Mouse (Mus musculus): ENCODE results near the gene Il3ra. TPM values are rescaled to one million over a fixed set of nuclear protein-coding genes. Genes with fewer than 3 reads are reported as not detected.

The Il3ra gene
- total and polyA plus RNA-seq, 3 experiments: 2.6 to 18.4 (median 3.7) TPM

DNA sequence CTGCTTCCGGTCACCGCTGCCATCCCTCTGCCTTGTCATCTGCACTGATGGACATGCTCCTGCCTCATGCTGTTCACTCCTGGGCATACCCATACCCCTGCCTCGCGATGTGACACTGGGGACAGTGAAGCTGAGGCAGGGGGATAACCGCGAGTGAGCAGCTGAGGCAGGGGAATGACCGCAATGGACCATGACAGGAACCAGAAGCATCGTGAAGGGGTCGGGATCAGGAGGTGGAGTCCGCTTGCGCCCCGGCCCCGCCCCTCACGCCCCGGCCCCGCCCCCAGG is 682 bp downstream of the Il3ra start:
- no peak overlapping the region for H3K9ac ChIP-seq (ENCODE audit: low read depth, low read length)
- H3K27me3 ChIP-seq (ENCODE audit: control insufficient read depth, insufficient read depth, low read length): no peaks in the 10 kb centered on the region
- DNase-seq: no peak
- no peaks in the 10 kb centered on the region for H3K36me3 ChIP-seq (ENCODE audit: control insufficient read depth, insufficient read depth, low read length)
- peak overlapping the region; percentile 83 for H3K27ac ChIP-seq
- peak overlapping the region; percentile 77 for H3K4me3 ChIP-seq
- WGBS: 28% methylated on average over 14 of the region's 16 CpGs
- no peak for TF ChIP-seq CTCF (IDR thresholded peaks at IDR 0.05)
- TF ChIP-seq EP300 (IDR thresholded peaks at IDR 0.05; ENCODE audit: insufficient read depth, low read depth, low read length): no peak
- TF ChIP-seq POLR2A (IDR thresholded peaks at IDR 0.05; ENCODE audit: insufficient read depth, low read depth, low read length): no peak
- intact Hi-C loops (cut with DNase I): loop anchor here (10.0 kb wide), 3 partner anchors 222 to 518 kb away; partner anchors contain the start of genes Psmd6 and Slc4a7
- no peaks in the 10 kb centered on the region for H3K4me1 ChIP-seq (ENCODE audit: control insufficient read depth, insufficient read depth, low read length)
- H3K79me2 ChIP-seq (replicated peaks; ENCODE audit: control insufficient read depth, insufficient read depth, low read length): no peaks in the 10 kb centered on the region

DNA sequence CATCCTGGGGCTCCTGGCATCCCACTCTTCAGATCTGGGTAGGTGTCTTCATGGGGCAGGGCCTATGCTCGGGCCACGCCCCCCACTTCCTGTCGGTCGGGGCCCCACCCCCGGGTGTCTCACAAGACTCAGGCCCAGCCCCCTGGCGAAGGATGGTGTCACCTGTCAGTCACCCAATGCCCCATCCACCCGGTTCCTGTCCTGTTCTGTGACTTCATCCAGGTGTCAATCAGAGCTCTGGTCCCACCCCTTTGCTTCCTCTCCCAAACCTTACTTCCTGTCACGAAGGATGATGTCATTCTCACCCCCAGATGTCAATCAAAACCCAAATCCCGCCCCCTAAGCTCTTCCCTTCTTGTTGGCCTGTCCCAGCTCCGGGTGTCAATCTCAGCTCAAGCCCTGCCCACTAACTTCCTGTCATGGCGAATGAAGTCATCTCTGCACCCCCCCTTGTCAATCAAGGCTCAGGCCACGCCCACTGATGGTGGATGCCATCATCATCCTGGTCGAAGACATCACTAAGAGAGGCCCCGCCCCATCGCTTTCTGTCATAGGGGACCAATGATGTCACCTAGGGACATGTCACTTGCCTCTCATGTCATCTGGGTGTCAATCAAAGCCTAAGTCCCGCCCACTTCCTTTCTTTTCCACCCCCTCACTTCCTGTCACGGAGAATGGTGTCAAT is 1.2 kb downstream of the Il3ra start:
- Histone ChIP-seq H3K9ac (ENCODE audit: low read depth, low read length) (no peak overlapping the region), H3K4me3 (no peak overlapping the region), H3K79me2 (replicated peaks; ENCODE audit: control insufficient read depth, insufficient read depth, low read length) (no peaks in the 10 kb centered on the region), H3K27ac (no peak overlapping the region), H3K27me3 (ENCODE audit: control insufficient read depth, insufficient read depth, low read length) (no peaks in the 10 kb centered on the region), H3K4me1 (ENCODE audit: control insufficient read depth, insufficient read depth, low read length) (no peaks in the 10 kb centered on the region), H3K36me3 (ENCODE audit: control insufficient read depth, insufficient read depth, low read length) (no peaks in the 10 kb centered on the region)
- TF ChIP-seq EP300 (IDR thresholded peaks at IDR 0.05; ENCODE audit: insufficient read depth, low read depth, low read length) (no peak), CTCF (IDR thresholded peaks at IDR 0.05) (no peak)
- DNase-seq: peak; percentile 22 to 24
- intact Hi-C loops (cut with DNase I): loop anchor here (10.0 kb wide), 3 partner anchors 222 to 518 kb away; partner anchors contain the start of genes Psmd6 and Slc4a7
- WGBS: 77% methylated on average over 17 of the region's 17 CpGs

DNA sequence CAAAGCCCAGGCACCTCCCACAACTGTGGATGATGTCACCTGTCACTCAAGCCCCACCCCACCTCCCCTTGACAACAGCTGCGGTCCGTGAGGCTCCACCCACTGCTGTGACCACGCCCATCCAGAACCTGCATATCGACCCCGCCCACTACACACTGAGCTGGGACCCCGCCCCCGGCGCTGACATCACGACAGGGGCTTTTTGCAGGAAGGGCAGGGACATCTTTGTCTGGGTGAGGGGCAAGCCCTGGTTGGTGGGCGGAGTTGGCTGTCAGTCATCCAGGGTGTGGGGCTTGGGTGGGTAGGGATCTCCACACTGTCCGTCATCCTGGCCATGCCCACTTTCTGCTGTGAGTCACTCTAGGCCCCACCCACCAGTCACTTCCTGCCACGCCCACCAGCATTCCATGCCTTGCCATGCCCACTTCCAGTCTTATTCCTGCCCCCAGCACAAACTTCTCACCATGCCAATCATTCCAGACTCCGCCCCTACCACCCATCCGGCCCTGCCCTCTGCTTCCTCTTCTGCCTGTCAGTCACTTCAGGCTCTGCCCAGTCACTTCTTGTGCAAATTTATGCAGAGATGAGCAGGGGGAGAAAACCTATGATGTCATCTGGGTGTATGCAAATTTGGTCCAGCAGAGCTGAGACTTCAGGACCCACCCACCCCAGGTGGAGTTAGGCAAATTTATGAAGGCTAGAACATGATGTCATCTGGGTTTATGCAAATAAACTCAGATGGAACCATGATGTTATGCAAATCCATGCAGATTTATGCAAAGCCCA is 2.0 kb downstream of the Il3ra start:
- DNase-seq: peak; percentile 19 to 30
- Histone ChIP-seq H3K79me2 (replicated peaks; ENCODE audit: control insufficient read depth, insufficient read depth, low read length) (no peaks in the 10 kb centered on the region), H3K9ac (ENCODE audit: low read depth, low read length) (no peak overlapping the region), H3K4me3 (no peak overlapping the region), H3K4me1 (ENCODE audit: control insufficient read depth, insufficient read depth, low read length) (no peaks in the 10 kb centered on the region), H3K36me3 (ENCODE audit: control insufficient read depth, insufficient read depth, low read length) (no peaks in the 10 kb centered on the region), H3K27ac (no peak overlapping the region), H3K27me3 (ENCODE audit: control insufficient read depth, insufficient read depth, low read length) (no peaks in the 10 kb centered on the region)
- TF ChIP-seq POLR2A (IDR thresholded peaks at IDR 0.05; ENCODE audit: insufficient read depth, low read depth, low read length) (no peak), CTCF (IDR thresholded peaks at IDR 0.05) (no peak), EP300 (IDR thresholded peaks at IDR 0.05; ENCODE audit: insufficient read depth, low read depth, low read length) (no peak)
- WGBS: 94% methylated on average over 14 of the region's 14 CpGs
- intact Hi-C loops (cut with DNase I): loop anchor here (10.0 kb wide), 3 partner anchors 223 to 517 kb away; partner anchors contain the start of genes Psmd6 and Slc4a7

DNA sequence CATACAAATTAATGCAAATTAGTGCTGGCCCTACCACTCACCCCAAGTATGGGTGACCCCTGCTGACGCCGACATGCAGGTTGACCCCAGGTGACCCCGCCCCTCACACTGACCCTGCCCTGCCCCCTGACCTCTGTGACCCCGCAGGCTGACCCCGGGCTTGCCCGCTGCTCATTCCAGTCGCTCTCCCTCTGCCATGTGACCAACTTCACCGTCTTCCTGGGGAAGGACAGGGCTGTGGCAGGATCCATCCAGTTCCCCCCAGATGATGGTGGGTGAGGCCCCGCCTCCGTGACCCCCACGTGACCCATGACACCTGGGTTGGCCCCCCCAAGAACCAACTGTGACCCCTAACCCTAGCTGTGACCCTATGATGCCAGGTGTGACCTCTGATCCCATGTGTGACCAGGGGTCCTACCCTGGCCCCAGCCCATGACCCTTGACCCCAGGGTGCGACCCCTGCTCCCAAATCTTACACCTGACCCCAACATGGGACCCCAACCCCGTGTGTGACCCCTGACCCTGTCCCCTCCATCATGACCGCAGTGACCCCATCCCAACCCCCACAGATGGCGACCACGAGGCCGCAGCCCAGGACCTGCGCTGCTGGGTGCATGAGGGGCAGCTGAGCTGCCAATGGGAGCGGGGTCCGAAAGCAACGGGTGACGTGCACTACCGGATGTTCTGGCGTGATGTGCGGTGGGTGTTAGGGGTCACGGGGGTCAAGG is 2.8 kb downstream of the Il3ra start:
- Histone ChIP-seq H3K27ac (no peak overlapping the region), H3K4me3 (no peak overlapping the region), H3K4me1 (ENCODE audit: control insufficient read depth, insufficient read depth, low read length) (no peaks in the 10 kb centered on the region), H3K9ac (ENCODE audit: low read depth, low read length) (no peak overlapping the region), H3K36me3 (ENCODE audit: control insufficient read depth, insufficient read depth, low read length) (no peaks in the 10 kb centered on the region), H3K27me3 (ENCODE audit: control insufficient read depth, insufficient read depth, low read length) (no peaks in the 10 kb centered on the region), H3K79me2 (replicated peaks; ENCODE audit: control insufficient read depth, insufficient read depth, low read length) (no peaks in the 10 kb centered on the region)
- peak in 1 of 2 experiments; percentile 10 for DNase-seq
- TF ChIP-seq EP300 (IDR thresholded peaks at IDR 0.05; ENCODE audit: insufficient read depth, low read depth, low read length) (no peak), CTCF (IDR thresholded peaks at IDR 0.05) (no peak), POLR2A (IDR thresholded peaks at IDR 0.05; ENCODE audit: insufficient read depth, low read depth, low read length) (no peak)
- WGBS: 98% methylated on average over 26 of the region's 26 CpGs
- intact Hi-C loops (cut with DNase I): loop anchor here (10.0 kb wide), 3 partner anchors 224 to 516 kb away; partner anchors contain the start of genes Psmd6 and Slc4a7

DNA sequence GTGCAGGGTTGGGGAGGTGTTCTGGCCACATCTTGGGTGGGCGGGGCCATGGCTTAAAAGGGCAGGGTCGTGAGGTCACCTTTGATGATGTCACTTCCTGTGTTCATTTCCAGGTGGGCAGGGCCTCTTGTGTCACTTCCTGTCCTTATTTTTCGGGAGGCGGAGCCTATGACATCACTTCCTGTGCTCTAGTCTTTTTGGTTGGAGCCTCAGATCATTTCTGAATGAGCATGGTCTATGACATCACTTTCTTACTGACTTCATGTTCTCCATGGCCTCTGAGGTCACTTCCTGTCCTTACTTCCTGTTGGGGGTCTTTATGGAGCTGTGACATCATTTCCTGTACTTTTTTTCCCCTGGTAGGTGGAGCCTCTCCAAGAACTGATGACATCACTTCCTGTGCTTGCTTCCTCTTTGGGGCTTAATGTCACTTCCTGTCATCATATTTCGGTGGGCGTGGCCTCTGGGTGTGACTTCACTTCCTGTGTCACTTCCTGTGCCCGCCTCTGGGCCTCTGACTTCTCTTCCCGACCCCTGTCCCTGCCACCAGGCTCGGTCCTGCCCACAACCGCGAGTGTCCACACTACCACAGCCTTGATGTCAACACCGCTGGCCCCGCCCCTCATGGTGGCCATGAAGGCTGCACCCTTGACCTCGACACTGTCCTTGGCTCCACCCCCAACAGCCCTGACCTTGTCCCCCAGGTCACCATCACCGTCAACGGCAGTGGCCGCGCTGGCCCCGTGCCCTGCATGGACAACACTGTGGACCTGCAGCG is 3.6 kb downstream of the Il3ra start:
- intact Hi-C loops (cut with DNase I): loop anchor here (10.0 kb wide), 3 partner anchors 225 to 515 kb away; partner anchors contain the start of genes Psmd6 and Slc4a7
- Histone ChIP-seq H3K27me3 (ENCODE audit: control insufficient read depth, insufficient read depth, low read length) (no peaks in the 10 kb centered on the region), H3K79me2 (replicated peaks; ENCODE audit: control insufficient read depth, insufficient read depth, low read length) (no peaks in the 10 kb centered on the region), H3K4me3 (no peak overlapping the region), H3K36me3 (ENCODE audit: control insufficient read depth, insufficient read depth, low read length) (no peaks in the 10 kb centered on the region), H3K27ac (no peak overlapping the region), H3K9ac (ENCODE audit: low read depth, low read length) (no peak overlapping the region), H3K4me1 (ENCODE audit: control insufficient read depth, insufficient read depth, low read length) (no peaks in the 10 kb centered on the region)
- peak in 1 of 2 experiments; percentile 6 for DNase-seq
- TF ChIP-seq CTCF (IDR thresholded peaks at IDR 0.05) (no peak), EP300 (IDR thresholded peaks at IDR 0.05; ENCODE audit: insufficient read depth, low read depth, low read length) (no peak), POLR2A (IDR thresholded peaks at IDR 0.05; ENCODE audit: insufficient read depth, low read depth, low read length) (no peak)
- 94% methylated on average over 20 of the region's 20 CpGs for whole genome bisulfite sequencing
